Comparison of ENCODE assay signal across 26 mouse cellular contexts in genomic region chr2:38717436-38717835, GRCm38 (mm10). TPM values are rescaled to one million over a fixed set of nuclear protein-coding genes. Genes with fewer than 3 reads are reported as not detected.
A peak's percentile ranks its signal among the peaks of the same experiment; 100 is the strongest.
DNase-seq lines count a peak whose midpoint lies in the region; ATAC-seq lines count a peak whose summit lies in the region.
"Had no signal": no experiment of that assay in that cellular context is flagged by ENCODE, and none has a peak within 500 bp of the region (broad histone marks: within the 10 kb centered on the region; RNA-seq: fewer than 3 reads in every experiment).

No protein-coding gene starts in this region.

- no peaks in the 10 kb centered on the region for H3K9me3 ChIP-seq in forebrain, embryonic 11.5 days (ENCODE audit: control insufficient read depth, low read length)
- H3K9me3 ChIP-seq in forebrain, embryonic 14.5 days (replicated peaks; ENCODE audit: control insufficient read depth, low read length): no peaks in the 10 kb centered on the region
- H3K9me3 ChIP-seq: embryonic facial prominence, embryonic 12.5 days; forebrain, embryonic 12.5 days; limb, embryonic 15.5 days had no signal

- H3K4me2 ChIP-seq in forebrain, embryonic 11.5 days (ENCODE audit: low read depth, low read length, severe bottlenecking): no peak overlapping the region
- H3K4me2 ChIP-seq in forebrain, embryonic 14.5 days (ENCODE audit: low read length): no peak overlapping the region
- H3K4me2 ChIP-seq: embryonic facial prominence, embryonic 12.5 days; forebrain, embryonic 12.5 days; hindbrain, embryonic 14.5 days; limb, embryonic 15.5 days had no signal

- H3K9ac ChIP-seq in forebrain, embryonic 11.5 days (ENCODE audit: low read length): no peak overlapping the region
- H3K9ac ChIP-seq in forebrain, embryonic 14.5 days (ENCODE audit: low read length): no peak overlapping the region
- H3K9ac ChIP-seq: embryonic facial prominence, embryonic 12.5 days; forebrain, embryonic 12.5 days; hindbrain, embryonic 14.5 days; limb, embryonic 15.5 days had no signal

- no peaks in the 10 kb centered on the region for H3K36me3 ChIP-seq in forebrain, embryonic 11.5 days (ENCODE audit: control insufficient read depth, insufficient read depth, low read length)
- H3K36me3 ChIP-seq in forebrain, embryonic 14.5 days (ENCODE audit: control insufficient read depth, insufficient read depth, low read length): no peaks in the 10 kb centered on the region
- H3K36me3 ChIP-seq: embryonic facial prominence, embryonic 12.5 days; forebrain, embryonic 12.5 days; limb, embryonic 15.5 days had no signal

- no peaks in the 10 kb centered on the region for H3K4me1 ChIP-seq in forebrain, embryonic 11.5 days (replicated peaks; ENCODE audit: control insufficient read depth, insufficient read depth, low read length)
- no peaks in the 10 kb centered on the region; the same call in 1 of the 2 replicates for H3K4me1 ChIP-seq in forebrain, embryonic 14.5 days (ENCODE audit: control insufficient read depth, insufficient read depth, low read length)

- 81% methylated on average over 2 of the region's 2 CpGs for WGBS in forebrain, embryonic 11.5 days
- WGBS in forebrain, embryonic 14.5 days: 85% methylated on average over 2 of the region's 2 CpGs

- H3K27ac ChIP-seq in forebrain, embryonic 11.5 days (ENCODE audit: low read depth, low read length): no peak overlapping the region
- H3K27ac ChIP-seq in forebrain, embryonic 14.5 days (ENCODE audit: low read depth, low read length): no peak overlapping the region
- H3K27ac ChIP-seq: embryonic facial prominence, embryonic 12.5 days; forebrain, embryonic 12.5 days; gastrocnemius, adult 2 months; hindbrain, embryonic 14.5 days; limb, embryonic 15.5 days had no signal

- no peak for ATAC-seq in forebrain, embryonic 11.5 days (replicated peaks; ENCODE audit: low FRiP score)
- ATAC-seq in forebrain, embryonic 14.5 days: no peak
- ATAC-seq: inflammation-experienced regulatory T-cells, adult 6 months; midbrain, embryonic 16.5 days had no signal

- DNase-seq in adrenal gland, postnatal 10 days: peak; percentile 56
- no peak for DNase-seq in adrenal gland, postnatal 14 days
- DNase-seq in 416B (ENCODE audit: low read depth) (peak; percentile 86), adipocyte (ENCODE audit: low spot score) (peak; percentile 68)
- DNase-seq in yolk sac, embryonic 10.5 days (ENCODE audit: low spot score): peak; percentile 25
- DNase-seq in forebrain, embryonic 11.5 days (ENCODE audit: low spot score): no peak
- no peak for DNase-seq in forebrain, embryonic 14.5 days (ENCODE audit: low spot score)
- DNase-seq: cerebellum, adult 2 months; cerebellum, postnatal 25 days; gastrocnemius, adult 2 months; kidney, adult 18-20 months; kidney, postnatal 4 days; layer of hippocampus, adult 9-11 months; left cerebral cortex, postnatal 4 days; lung, postnatal 4 days; thymus, postnatal 25 days had no signal

- H3K4me3 ChIP-seq in forebrain, embryonic 11.5 days (ENCODE audit: low read depth, low read length): no peak overlapping the region
- H3K4me3 ChIP-seq in forebrain, embryonic 14.5 days (ENCODE audit: low read depth, low read length): no peak overlapping the region
- H3K4me3 ChIP-seq: embryonic facial prominence, embryonic 12.5 days; forebrain, embryonic 12.5 days; gastrocnemius, adult 2 months; limb, embryonic 15.5 days had no signal

- H3K27me3 ChIP-seq in forebrain, embryonic 11.5 days (ENCODE audit: control insufficient read depth, insufficient read depth, low read length): peaks cover 19% of the 10 kb centered on the region
- H3K27me3 ChIP-seq in forebrain, embryonic 14.5 days (replicated peaks; ENCODE audit: control insufficient read depth, insufficient read depth, low read length): peaks cover 19% of the 10 kb centered on the region

RNA-seq across cellular contexts. Expression of gene Nr5a1, which starts 3.1 kb away (rescaled TPM):
- 100 to 1,000 TPM; 221 to 331 TPM for total RNA-seq in adrenal gland, postnatal 10 days (2021)
- total RNA-seq in adrenal gland, postnatal 14 days (2021): 372 and 416 TPM in 2 replicates
- polyA plus RNA-seq in forebrain, embryonic 11.5 days (2014; fragmentation: Nextera tagmentation; extraction: Ambion mirVana): 0.27 and 0.40 TPM in 2 replicates
- 1.3 and 1.4 TPM in 2 replicates for polyA plus RNA-seq in forebrain, embryonic 14.5 days (2014; fragmentation: Nextera tagmentation; extraction: Ambion mirVana)
- total RNA-seq: gastrocnemius, adult 2 months; heart, adult 8-10 months; heart, postnatal 25 days had no signal
- polyA plus RNA-seq: cerebellum, adult 2 months; heart, embryonic 14.5 days; inflammation-experienced regulatory T-cells, adult 6 months; neural tube, embryonic 14.5 days had no signal

Comparison
In these comparisons a context has a peak if more than half of its experiments do, and no peak if none do; other contexts are left out.
1. DNase-seq: peak in adrenal gland, postnatal 10 days (single experiment), 416B (single experiment), adipocyte (single experiment) and yolk sac, embryonic 10.5 days (single experiment); none in adrenal gland, postnatal 14 days (single experiment), forebrain, embryonic 11.5 days (single experiment) and forebrain, embryonic 14.5 days (single experiment).